8 mouse cellular contexts compared by ENCODE assay signal in the genomic region with DNA sequence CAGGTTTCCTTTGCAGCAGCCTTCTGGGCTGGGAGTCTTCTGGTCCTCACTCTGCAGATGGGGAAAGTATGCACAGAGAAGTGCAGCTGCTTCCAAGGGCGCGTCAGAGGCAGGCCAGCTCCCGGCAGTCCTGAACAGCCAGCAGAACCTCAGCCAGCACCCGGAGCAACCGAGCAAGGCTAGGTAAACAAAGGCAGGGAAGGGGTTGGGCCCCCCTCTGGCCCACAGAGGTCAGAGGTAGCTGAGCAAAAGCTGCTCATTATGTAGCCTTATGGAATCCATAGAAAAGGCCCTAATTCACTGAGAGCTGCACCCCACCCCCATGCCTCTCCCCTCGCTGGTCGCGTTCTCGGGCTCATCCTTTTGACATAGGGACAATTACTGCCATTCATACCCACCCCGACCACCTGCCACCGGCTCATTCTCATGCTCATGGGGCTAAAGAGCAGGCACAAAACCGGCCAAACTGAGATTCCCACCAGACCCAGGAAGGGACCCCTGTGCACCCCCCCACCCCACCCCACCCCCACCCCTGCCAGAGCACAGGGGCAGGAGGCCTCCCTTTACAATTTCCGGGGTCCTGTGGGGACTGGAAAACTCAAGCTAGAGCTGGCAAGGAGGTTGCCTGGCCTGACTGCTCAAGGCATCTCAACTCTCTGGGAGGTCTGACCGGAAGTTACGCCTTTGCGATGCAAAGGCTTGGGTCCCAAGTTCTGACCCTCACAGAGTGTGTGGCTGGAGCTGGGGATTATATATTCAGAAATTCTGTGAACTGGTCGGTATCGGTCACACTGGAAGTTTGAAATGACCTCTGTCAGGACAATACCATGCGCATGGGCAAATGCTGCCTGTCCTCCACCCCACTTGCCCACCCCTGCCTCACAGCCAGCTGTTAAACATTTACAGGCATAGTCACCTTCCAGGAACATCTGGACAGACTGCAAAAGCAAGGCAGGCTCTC. TPM values are rescaled to one million over a fixed set of nuclear protein-coding genes. Genes with fewer than 3 reads are reported as not detected.
DNase-seq lines count a peak whose midpoint lies in the region; ATAC-seq and TF ChIP-seq lines count a peak whose summit lies in the region.

No protein-coding gene starts in this region.

- H3K9me3 ChIP-seq in forebrain, postnatal 0 days (ENCODE audit: low read length), result no peaks in the 10 kb centered on the region
- no peaks in the 10 kb centered on the region for H3K9me3 ChIP-seq in midbrain, embryonic 15.5 days

- peak; percentile 32 for DNase-seq in left cerebral cortex, postnatal 4 days
- DNase-seq in left cerebral cortex, postnatal 25 days (ENCODE audit: low spot score in 2 of 2), result no peak
- DNase-seq in forebrain, postnatal 0 days, result peak; percentile 22
- DNase-seq in kidney, adult 18-20 months, result peak; percentile 42
- no peak for DNase-seq in spleen, adult 18-20 months
- no peak for DNase-seq in cerebellum, postnatal 14 days
- DNase-seq in adrenal gland, adult 2 months, result no peak

- intact Hi-C loops in left cerebral cortex, postnatal 4 days (cut with DNase I), result no loop called here
- intact Hi-C loops in left cerebral cortex, postnatal 25 days (cut with DNase I), result no loop called here

- H3K36me3 ChIP-seq in forebrain, postnatal 0 days (ENCODE audit: insufficient read depth), result no peaks in the 10 kb centered on the region
- no peaks in the 10 kb centered on the region for H3K36me3 ChIP-seq in midbrain, embryonic 15.5 days (replicated peaks)

- H3K9ac ChIP-seq in forebrain, postnatal 0 days, result no peak overlapping the region
- no peak overlapping the region for H3K9ac ChIP-seq in midbrain, embryonic 15.5 days

- no peaks in the 10 kb centered on the region for H3K4me1 ChIP-seq in forebrain, postnatal 0 days (ENCODE audit: insufficient read depth)
- peaks cover 7% of the 10 kb centered on the region; the same call in 1 of the 2 replicates for H3K4me1 ChIP-seq in midbrain, embryonic 15.5 days

- peak; percentile 79 for ATAC-seq in forebrain, postnatal 0 days
- peak; percentile 64 for ATAC-seq in midbrain, embryonic 15.5 days (replicated peaks)

- no peak overlapping the region for H3K27ac ChIP-seq in forebrain, postnatal 0 days (ENCODE audit: low read depth, low read length)
- H3K27ac ChIP-seq in midbrain, embryonic 15.5 days, result no peak overlapping the region

- TF ChIP-seq CTCF in forebrain, postnatal 0 days (IDR thresholded peaks at IDR 0.05; ENCODE audit: low read depth), result no peak

- 25% methylated on average over 19 of the region's 19 CpGs for WGBS in forebrain, postnatal 0 days
- WGBS in midbrain, embryonic 15.5 days, result 15% methylated on average over 19 of the region's 19 CpGs

- H3K27me3 ChIP-seq in forebrain, postnatal 0 days (ENCODE audit: insufficient read depth, low read length), result no peaks in the 10 kb centered on the region; the same call in 1 of the 2 replicates
- H3K27me3 ChIP-seq in midbrain, embryonic 15.5 days (replicated peaks), result no peaks in the 10 kb centered on the region

- H3K4me3 ChIP-seq in forebrain, postnatal 0 days (ENCODE audit: low read depth, low read length), result no peak overlapping the region
- H3K4me3 ChIP-seq in midbrain, embryonic 15.5 days, result no peak overlapping the region

- no peak overlapping the region for H3K4me2 ChIP-seq in forebrain, postnatal 0 days (ENCODE audit: low read depth)
- no peak overlapping the region for H3K4me2 ChIP-seq in midbrain, embryonic 15.5 days

RNA-seq across cellular contexts. Expression of a gene that starts 59.0 kb away (rescaled TPM):
- 1 to 10 TPM; 6.9 to 7.4 TPM for total RNA-seq in left cerebral cortex, postnatal 4 days (2021)
- 1 to 10 TPM; 6.8 to 6.9 TPM for total RNA-seq in left cerebral cortex, postnatal 25 days (2021)
- total RNA-seq in forebrain, postnatal 0 days (2014; rRNA removed), result 8.6 and 13.9 TPM in 2 replicates
- 1.5 and 1.9 TPM in 2 replicates for polyA plus RNA-seq in forebrain, postnatal 0 days (2015; fragmentation: Nextera tagmentation; extraction: Ambion mirVana)
- polyA plus RNA-seq in midbrain, embryonic 15.5 days (2015; fragmentation: Nextera tagmentation; extraction: Ambion mirVana), result 3.0 and 3.3 TPM in 2 replicates
- 10 to 100 TPM in 1 of 2 experiments, 1 to 10 TPM in 1; 9.9 to 16.7 TPM for total RNA-seq in adrenal gland, adult 2 months (2021)
- polyA plus RNA-seq in adrenal gland, adult 2 months (2012; rRNA removed), result 20.1 and 22.0 TPM in 2 replicates

Comparison
In these comparisons a context has a peak if more than half of its experiments do, and no peak if none do; other contexts are left out.
1. DNase-seq: peak in left cerebral cortex, postnatal 4 days (single experiment), forebrain, postnatal 0 days (single experiment) and kidney, adult 18-20 months (single experiment); none in left cerebral cortex, postnatal 25 days (0 of 2), spleen, adult 18-20 months (0 of 2), cerebellum, postnatal 14 days (0 of 2) and adrenal gland, adult 2 months (single experiment).